Mouse (Mus musculus) CH12.LX (cell line): ENCODE results near the gene Gm47189.
"Not testable (repeated sequence)": the region's sequence is repeated elsewhere in the genome, so short reads cannot be mapped to it uniquely, and the experiment has no call there.

Experiments used
- EP300 ChIP-seq: IDR thresholded peaks from 2 replicates; pipeline ENCODE4 v1.6.1; 2011; ENCODE audit warnings: low read length, improper control_type of control experiment
- MAFK ChIP-seq: IDR thresholded peaks from 2 replicates; pipeline ENCODE4 v1.6.1; 2011; ENCODE audit warnings: low read length, improper control_type of control experiment; ENCODE audit not compliant: insufficient replicate concordance
- MAZ ChIP-seq: IDR thresholded peaks from 2 replicates; pipeline ENCODE4 v1.6.1; 2012; ENCODE audit warnings: low read depth, mild to moderate bottlenecking, inconsistent platforms, low read length, improper control_type of control experiment, moderate library complexity
- POLR2A ChIP-seq: IDR thresholded peaks from 2 replicates; pipeline ENCODE4 v1.6.1; 2011; ENCODE audit warnings: low read depth, mild to moderate bottlenecking, improper control_type of control experiment, low read length
- SMC3 ChIP-seq: IDR thresholded peaks from 2 replicates; pipeline ENCODE4 v1.6.1; 2011; ENCODE audit warnings: low read depth, low read length, improper control_type of control experiment

DNA sequence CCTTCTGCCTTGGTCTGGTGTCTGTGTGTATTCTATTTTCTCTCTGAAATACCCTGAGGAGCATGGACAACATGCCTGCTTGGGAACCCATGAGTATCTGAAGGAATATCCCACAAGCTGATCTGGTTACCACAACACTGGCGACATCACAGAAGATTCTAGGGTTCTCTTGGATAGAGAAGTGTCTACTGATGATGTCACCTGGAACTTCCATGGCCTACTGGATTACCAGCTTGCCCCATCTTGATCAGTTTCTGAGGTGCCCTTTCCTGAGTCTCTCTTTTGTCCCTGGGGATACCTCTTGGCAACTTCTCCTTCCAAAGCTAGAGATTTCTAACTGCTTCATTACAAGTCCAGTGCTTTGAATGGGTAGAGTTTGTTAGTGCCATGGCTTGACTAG, 21.7 kb downstream of the Gm47189 start, which contains the start of gene Gm7929:
- not testable (repeated sequence) for TF ChIP-seq EP300, MAFK, MAZ, POLR2A, SMC3
